Mouse (Mus musculus) limb, embryonic 12.5 days (tissue): ENCODE results near the gene Zdhhc22. TPM values are rescaled to one million over a fixed set of nuclear protein-coding genes. Genes with fewer than 3 reads are reported as not detected.

ENCODE experiments used
- ATAC-seq: fragments of 200-750 bp; cut with Nextera tagmentation; 2 replicates; pipeline ENCODE4 v1.8.0; 2017; ENCODE audit warnings: low read depth, moderate TSS enrichment; ENCODE audit not compliant: insufficient number of reproducible peaks, insufficient read depth, low FRiP score, low TSS enrichment
- H3K27ac ChIP-seq: fragments of 300-500 bp; sonication (generic); 2 replicates; pipeline ENCODE4 v1.5.1; 2016; ENCODE audit warnings: mild to moderate bottlenecking, moderate library complexity
- H3K27me3 ChIP-seq: fragments of 300-500 bp; sonication (generic); 2 replicates; pipeline ENCODE4 v1.6.1; 2016; ENCODE audit warnings: mild to moderate bottlenecking, moderate library complexity
- H3K36me3 ChIP-seq: fragments of 300-500 bp; sonication (generic); 2 replicates; pipeline ENCODE4 v1.6.1; 2016; ENCODE audit warnings: mild to moderate bottlenecking, moderate library complexity
- H3K4me1 ChIP-seq: fragments of 300-500 bp; sonication (generic); replicated peaks from 2 replicates; pipeline ENCODE4 v1.6.1; 2016
- H3K4me2 ChIP-seq: fragments of 300-500 bp; sonication (generic); 2 replicates; pipeline ENCODE4 v1.6.1; 2016; ENCODE audit warnings: mild to moderate bottlenecking, moderate library complexity
- H3K4me3 ChIP-seq: fragments of 300-500 bp; sonication (generic); replicated peaks from 2 replicates; pipeline ENCODE4 v1.5.1; 2016; ENCODE audit warnings: mild to moderate bottlenecking
- H3K9ac ChIP-seq: fragments of 300-500 bp; sonication (generic); replicated peaks from 2 replicates; pipeline ENCODE4 v1.6.1; 2016; ENCODE audit warnings: mild to moderate bottlenecking, moderate library complexity
- H3K9me3 ChIP-seq: fragments of 300-500 bp; sonication (generic); 2 replicates; pipeline ENCODE4 v1.6.1; 2016; ENCODE audit warnings: mild to moderate bottlenecking, moderate library complexity
- WGBS: fragments of 180-500 bp; shearing (Covaris S2); methylation state at CpG from one replicate; pipeline ENCODE4 v1.1.7; 2016; 5-methylcytosine and 5-hydroxymethylcytosine counted together
- polyA plus RNA-seq: library from polyadenylated mRNA; unstranded; fragments of >200 nt; fragmentation: Nextera tagmentation; extraction: Ambion mirVana; gene quantifications from 2 replicates; pipeline ENCODE4 v1.2.1, GENCODE M21; 2016

Gene Zdhhc22
- polyA plus RNA-seq, 1 experiment from 2014 or later, result 0.20 TPM

DNA sequence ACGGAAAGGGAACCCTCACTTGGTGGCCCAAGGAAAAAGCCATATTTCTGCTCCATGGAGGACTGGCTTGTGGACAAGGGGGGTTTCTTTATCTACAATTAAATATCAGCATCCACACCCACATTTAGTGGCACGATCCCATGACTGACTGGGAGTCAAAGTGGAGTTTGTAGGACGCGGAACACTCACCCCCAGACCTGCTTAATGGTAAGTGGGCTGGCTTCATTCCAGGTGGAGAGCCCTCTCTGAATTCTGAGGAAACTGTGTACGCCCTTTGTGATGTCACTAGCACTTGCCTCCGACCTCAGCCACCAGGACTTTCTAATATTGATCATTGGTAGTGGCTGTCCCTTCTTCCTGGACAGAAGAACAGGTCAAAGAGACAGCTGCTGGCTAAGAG, 30.8 kb upstream of the Zdhhc22 start, which contains the start of gene Tmem63c:
Tmem63c (plus strand) TSS at position 301 of the 400 bp plus-strand sequence.
- no peaks in the 10 kb centered on the region for H3K36me3 ChIP-seq
- no peak within 1 kb of the TSS for H3K27ac ChIP-seq
- ATAC-seq, result no peak
- WGBS, result 80% methylated on average over 6 of the region's 6 CpGs
- H3K4me1 ChIP-seq, result no peaks in the 10 kb centered on the region
- H3K9ac ChIP-seq, result no peak within 1 kb of the TSS
- no peaks in the 10 kb centered on the region for H3K9me3 ChIP-seq
- H3K4me3 ChIP-seq, result no peak within 1 kb of the TSS
- no peak within 1 kb of the TSS for H3K4me2 ChIP-seq
- H3K27me3 ChIP-seq, result peaks cover 16% of the 10 kb centered on the region

DNA sequence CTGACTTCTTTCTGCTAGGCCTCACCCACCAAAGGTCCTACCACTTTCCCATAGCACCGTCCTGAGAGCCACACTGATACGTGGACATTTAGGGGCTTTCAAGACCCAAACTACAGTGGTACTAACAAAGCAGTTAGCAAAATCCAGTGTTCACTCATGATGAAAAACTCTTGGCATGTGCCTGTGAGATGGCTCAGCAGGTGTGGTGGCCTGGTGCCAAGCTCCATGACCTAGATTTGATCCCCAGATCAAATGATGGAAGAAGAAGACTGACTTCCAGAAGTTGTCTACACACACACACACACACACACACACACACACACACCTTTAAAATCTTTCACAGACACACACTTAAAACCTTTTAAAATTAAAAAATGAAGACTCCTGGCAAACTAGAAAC, 28.5 kb upstream of the Zdhhc22 start:
- Histone ChIP-seq H3K4me3 (no peak overlapping the region), H3K27ac (no peak overlapping the region), H3K9me3 (no peaks in the 10 kb centered on the region), H3K36me3 (no peaks in the 10 kb centered on the region), H3K27me3 (no peaks in the 10 kb centered on the region; the same call in 1 of the 2 replicates), H3K4me2 (no peak overlapping the region), H3K4me1 (no peaks in the 10 kb centered on the region), H3K9ac (no peak overlapping the region)
- WGBS, result 87% methylated on average over 2 of the region's 2 CpGs
- ATAC-seq, result no peak

GRCm38 (mm10) chr12:87017041-87017440, 26.8 kb upstream of the Zdhhc22 start:
- Histone ChIP-seq H3K4me2 (no peak overlapping the region), H3K36me3 (no peaks in the 10 kb centered on the region), H3K4me1 (no peaks in the 10 kb centered on the region), H3K9ac (no peak overlapping the region), H3K27me3 (no peaks in the 10 kb centered on the region), H3K27ac (no peak overlapping the region), H3K9me3 (no peaks in the 10 kb centered on the region), H3K4me3 (no peak overlapping the region)
- whole genome bisulfite sequencing, result 50% methylated on average over 3 of the region's 3 CpGs
- no peak for ATAC-seq

GRCm38 (mm10) chr12:87004596-87004995, 14.4 kb upstream of the Zdhhc22 start:
- H3K36me3 ChIP-seq, result no peaks in the 10 kb centered on the region
- WGBS, result 82% methylated on average over 4 of the region's 4 CpGs
- H3K4me1 ChIP-seq, result no peaks in the 10 kb centered on the region
- H3K4me3 ChIP-seq, result no peak overlapping the region
- no peak overlapping the region for H3K9ac ChIP-seq
- H3K4me2 ChIP-seq, result no peak overlapping the region
- no peak for ATAC-seq
- no peaks in the 10 kb centered on the region for H3K9me3 ChIP-seq
- H3K27me3 ChIP-seq, result 0 out of 2 replicates have a peak, but pooled peaks cover 4% of the 10 kb centered on the region
- H3K27ac ChIP-seq, result no peak overlapping the region

GRCm38 (mm10) chr12:87003606-87004005, 13.4 kb upstream of the Zdhhc22 start:
- H3K36me3 ChIP-seq, result no peaks in the 10 kb centered on the region
- WGBS, result 54% methylated on average over 3 of the region's 3 CpGs
- H3K4me3 ChIP-seq, result no peak overlapping the region
- no peak for ATAC-seq
- H3K4me1 ChIP-seq, result no peaks in the 10 kb centered on the region
- 0 out of 2 replicates have a peak, but pooled peaks cover 4% of the 10 kb centered on the region for H3K27me3 ChIP-seq
- no peak overlapping the region for H3K27ac ChIP-seq
- H3K9me3 ChIP-seq, result no peaks in the 10 kb centered on the region; the same call in 1 of the 2 replicates
- no peak overlapping the region for H3K4me2 ChIP-seq
- no peak overlapping the region for H3K9ac ChIP-seq

DNA sequence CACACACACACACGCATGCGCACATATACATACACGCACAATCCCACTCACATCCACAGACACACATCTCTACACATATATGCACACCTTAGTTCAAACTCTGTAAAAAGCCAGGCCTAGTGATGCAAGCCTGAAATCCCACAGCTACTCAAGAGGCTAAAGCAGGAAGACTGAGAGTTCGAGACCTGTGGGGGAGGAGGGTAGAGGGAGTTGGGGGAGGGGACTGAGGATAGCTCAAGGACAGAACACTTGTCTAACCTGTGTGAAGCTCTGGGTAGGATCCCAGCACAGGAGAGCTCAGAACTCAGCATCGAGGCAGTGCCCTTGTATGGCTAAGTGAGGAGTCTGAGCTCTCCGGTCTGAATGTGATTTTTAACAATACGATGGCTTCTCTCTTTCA, 12.6 kb upstream of the Zdhhc22 start:
- H3K9ac ChIP-seq, result no peak overlapping the region
- H3K4me3 ChIP-seq, result no peak overlapping the region
- H3K9me3 ChIP-seq, result no peaks in the 10 kb centered on the region; the same call in 1 of the 2 replicates
- no peaks in the 10 kb centered on the region for H3K4me1 ChIP-seq
- 79% methylated on average over 7 of the region's 7 CpGs for WGBS
- no peak for ATAC-seq
- no peaks in the 10 kb centered on the region for H3K36me3 ChIP-seq
- H3K27ac ChIP-seq, result no peak overlapping the region
- 0 out of 2 replicates have a peak, but pooled peaks cover 4% of the 10 kb centered on the region for H3K27me3 ChIP-seq
- H3K4me2 ChIP-seq, result no peak overlapping the region

DNA sequence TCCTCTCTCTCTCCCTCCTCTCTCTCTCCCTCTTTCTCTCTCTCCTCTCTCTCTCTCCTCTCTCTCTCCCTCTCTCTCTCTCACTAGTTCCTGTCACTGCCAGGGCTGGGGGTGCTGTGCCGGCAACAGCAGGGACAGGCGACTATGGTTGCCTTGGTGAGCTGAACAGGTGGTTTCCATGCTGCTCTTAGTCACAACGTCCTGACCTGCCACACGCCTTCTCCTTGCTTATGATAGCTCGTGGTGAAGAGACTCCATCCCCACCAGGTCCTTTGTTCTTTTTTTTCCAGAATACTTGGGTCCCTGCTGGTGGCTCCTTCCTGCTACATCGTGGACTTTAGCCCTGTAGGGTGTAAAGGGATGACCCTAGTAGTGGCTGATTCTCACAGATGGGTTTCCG, 12.0 kb upstream of the Zdhhc22 start:
- H3K27ac ChIP-seq, result no peak overlapping the region
- H3K4me3 ChIP-seq, result no peak overlapping the region
- H3K27me3 ChIP-seq, result 0 out of 2 replicates have a peak, but pooled peaks cover 4% of the 10 kb centered on the region
- no peaks in the 10 kb centered on the region for H3K36me3 ChIP-seq
- no peak overlapping the region for H3K9ac ChIP-seq
- H3K9me3 ChIP-seq, result no peaks in the 10 kb centered on the region; the same call in 1 of the 2 replicates
- H3K4me1 ChIP-seq, result no peaks in the 10 kb centered on the region
- ATAC-seq, result no peak
- WGBS, result 58% methylated on average over 7 of the region's 7 CpGs
- H3K4me2 ChIP-seq, result no peak overlapping the region

DNA sequence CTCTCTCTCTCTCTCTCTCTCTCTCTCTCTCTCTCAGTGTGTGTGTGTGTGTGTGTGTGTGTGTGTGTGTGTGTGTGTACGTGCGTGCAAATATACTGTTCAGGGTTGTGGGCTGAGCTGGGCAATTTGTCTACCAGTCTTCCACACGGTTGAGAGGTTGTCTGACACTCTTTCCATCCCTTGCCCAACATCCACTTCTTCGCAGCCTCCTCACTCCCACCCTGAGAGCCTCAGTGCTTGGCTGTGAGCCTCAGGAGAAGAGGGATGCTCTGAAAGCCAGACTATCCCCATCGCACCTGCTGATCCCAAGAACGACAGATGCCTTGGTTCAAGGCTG, 10.6 kb upstream of the Zdhhc22 start:
- Histone ChIP-seq H3K27me3 (0 out of 2 replicates have a peak, but pooled peaks cover 8% of the 10 kb centered on the region), H3K27ac (no peak overlapping the region), H3K9ac (no peak overlapping the region), H3K4me3 (no peak overlapping the region), H3K9me3 (no peaks in the 10 kb centered on the region; the same call in 1 of the 2 replicates), H3K36me3 (no peaks in the 10 kb centered on the region), H3K4me2 (no peak overlapping the region), H3K4me1 (no peaks in the 10 kb centered on the region)
- no peak for ATAC-seq
- 51% methylated on average over 6 of the region's 6 CpGs for WGBS

DNA sequence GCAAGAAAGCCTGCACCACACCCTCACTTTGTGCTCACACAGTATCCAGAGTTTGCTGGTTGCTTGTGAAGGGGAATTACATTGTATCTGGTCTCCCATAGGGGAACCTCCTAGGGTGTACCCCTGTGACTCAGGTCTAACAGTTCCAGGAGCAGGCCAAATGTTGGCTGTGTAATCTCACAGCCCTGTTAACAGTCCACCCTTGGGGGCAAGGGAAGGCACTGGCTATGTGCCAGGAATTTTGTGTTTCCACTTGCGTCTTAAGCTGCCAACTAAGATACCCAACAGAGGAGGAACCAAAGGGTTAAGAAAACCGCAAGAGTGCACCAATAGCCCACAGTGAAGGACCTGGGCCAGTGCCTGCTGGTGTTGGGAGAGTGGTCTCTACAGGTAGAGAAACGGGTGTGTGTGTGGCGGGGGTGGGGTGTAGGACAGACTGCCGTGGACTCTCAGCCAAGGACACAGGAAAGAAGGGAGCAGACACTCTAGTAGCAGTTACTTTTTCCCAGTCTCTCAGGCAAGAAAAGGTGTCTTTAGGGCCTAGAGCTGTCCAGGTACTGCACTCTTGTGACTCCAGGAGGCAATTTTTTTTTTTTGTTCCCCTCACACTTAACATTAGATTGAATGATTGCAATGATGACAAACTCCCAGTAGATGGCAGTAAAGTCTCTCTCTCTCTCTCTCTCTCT, 10.1 kb upstream of the Zdhhc22 start:
- Histone ChIP-seq H3K9ac (no peak overlapping the region), H3K36me3 (no peaks in the 10 kb centered on the region), H3K9me3 (no peaks in the 10 kb centered on the region; the same call in 1 of the 2 replicates), H3K27ac (no peak overlapping the region), H3K4me3 (no peak overlapping the region), H3K4me2 (no peak overlapping the region), H3K4me1 (no peaks in the 10 kb centered on the region), H3K27me3 (0 out of 2 replicates have a peak, but pooled peaks cover 8% of the 10 kb centered on the region)
- WGBS, result 55% methylated on average over 5 of the region's 5 CpGs
- no peak for ATAC-seq

DNA sequence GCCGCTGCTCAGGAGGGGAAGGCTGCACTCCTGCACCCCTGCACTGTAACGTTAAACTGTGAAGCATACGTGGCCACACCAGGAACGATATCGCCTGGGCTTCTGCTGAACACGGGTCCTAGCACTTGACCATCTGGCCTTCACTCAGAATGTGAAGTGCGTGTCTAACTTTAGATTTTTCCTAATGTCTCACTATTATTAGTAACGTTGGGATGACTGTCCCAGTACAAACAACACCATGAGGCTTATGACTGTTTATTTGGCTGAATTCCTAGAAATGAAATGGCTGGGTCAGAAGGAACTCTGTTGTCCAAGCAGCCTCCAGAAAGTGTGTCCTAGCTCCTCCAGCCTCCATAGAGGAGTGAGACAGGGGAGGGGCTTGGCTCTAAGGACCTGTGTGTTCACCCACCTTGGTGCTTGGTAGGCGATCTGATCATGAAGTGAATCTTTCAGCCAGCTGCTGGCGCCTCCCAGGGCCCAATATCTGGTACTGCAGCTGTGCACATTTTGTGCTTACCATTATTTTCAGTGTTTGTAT, 9.1 kb upstream of the Zdhhc22 start:
- Histone ChIP-seq H3K9ac (no peak overlapping the region), H3K9me3 (no peaks in the 10 kb centered on the region; the same call in 1 of the 2 replicates), H3K27ac (no peak overlapping the region), H3K27me3 (peaks cover 15% of the 10 kb centered on the region; the same call in 1 of the 2 replicates), H3K36me3 (no peaks in the 10 kb centered on the region), H3K4me3 (no peak overlapping the region), H3K4me2 (no peak overlapping the region), H3K4me1 (no peaks in the 10 kb centered on the region)
- 73% methylated on average over 10 of the region's 10 CpGs for WGBS
- no peak for ATAC-seq

GRCm38 (mm10) chr12:86998699-86999098, 8.5 kb upstream of the Zdhhc22 start:
- H3K4me3 ChIP-seq, result no peak overlapping the region
- no peaks in the 10 kb centered on the region for H3K4me1 ChIP-seq
- H3K9ac ChIP-seq, result no peak overlapping the region
- 86% methylated on average over 4 of the region's 4 CpGs for WGBS
- no peak overlapping the region for H3K4me2 ChIP-seq
- H3K27ac ChIP-seq, result no peak overlapping the region
- H3K27me3 ChIP-seq, result peaks cover 21% of the 10 kb centered on the region; the same call in 1 of the 2 replicates
- H3K9me3 ChIP-seq, result no peaks in the 10 kb centered on the region; the same call in 1 of the 2 replicates
- no peak for ATAC-seq
- H3K36me3 ChIP-seq, result no peaks in the 10 kb centered on the region
